Mouse (Mus musculus) limb, embryonic 14.5 days (tissue): ENCODE data around the gene Ascl3. TPM values are rescaled to one million over a fixed set of nuclear protein-coding genes. Genes with fewer than 3 reads are reported as not detected.

Experiments used
- ATAC-seq: fragments of 200-750 bp; cut with Nextera tagmentation; 2 replicates; pipeline ENCODE4 v1.8.0; 2017; ENCODE audit warnings: low read depth, moderate number of reproducible peaks, moderate TSS enrichment; ENCODE audit not compliant: low FRiP score
- DNase-seq: peaks from one replicate; pipeline ENCODE4 v3.0.0-alpha.2; 2015; ENCODE audit warnings: low spot score
- H3K27ac ChIP-seq: fragments of 300-500 bp; sonication (generic); replicated peaks from 2 replicates; pipeline ENCODE4 v1.5.1; 2014; ENCODE audit warnings: low read depth, mild to moderate bottlenecking, low read length, moderate library complexity, mixed read lengths
- H3K27me3 ChIP-seq: fragments of 300-500 bp; sonication (generic); 2 replicates; pipeline ENCODE4 v1.6.1; 2014; ENCODE audit warnings: low read length, mixed read lengths; ENCODE audit not compliant: control insufficient read depth, insufficient read depth
- H3K36me3 ChIP-seq: fragments of 300-500 bp; sonication (generic); 2 replicates; pipeline ENCODE4 v1.6.1; 2014; ENCODE audit warnings: mild to moderate bottlenecking, low read length, moderate library complexity, mixed read lengths; ENCODE audit not compliant: control insufficient read depth, insufficient read depth
- H3K4me1 ChIP-seq: fragments of 300-500 bp; sonication (generic); 2 replicates; pipeline ENCODE4 v1.6.1; 2014; ENCODE audit warnings: antibody characterized with exemption, low read length, mixed read lengths; ENCODE audit not compliant: control insufficient read depth, insufficient read depth
- H3K4me2 ChIP-seq: fragments of 300-500 bp; sonication (generic); replicated peaks from 2 replicates; pipeline ENCODE4 v1.6.1; 2014; ENCODE audit warnings: low read depth, mild to moderate bottlenecking, low read length, moderate library complexity; ENCODE audit not compliant: severe bottlenecking
- H3K4me3 ChIP-seq: fragments of 300-500 bp; sonication (generic); replicated peaks from 2 replicates; pipeline ENCODE4 v1.5.1; 2014; ENCODE audit warnings: low read length
- H3K9ac ChIP-seq: fragments of 300-500 bp; sonication (generic); 2 replicates; pipeline ENCODE4 v1.6.1; 2014; ENCODE audit warnings: mild to moderate bottlenecking, low read depth, low read length, moderate library complexity; ENCODE audit not compliant: severe bottlenecking
- H3K9me3 ChIP-seq: fragments of 300-500 bp; sonication (generic); 2 replicates; pipeline ENCODE4 v1.6.1; 2016; ENCODE audit warnings: low read length; ENCODE audit not compliant: control insufficient read depth
- POLR2A ChIP-seq: fragments of 200-500 bp; IDR thresholded peaks from 2 replicates; pipeline ENCODE4 v1.8.0; 2012; ENCODE audit warnings: inconsistent platforms, mild to moderate bottlenecking, moderate library complexity, borderline replicate concordance; ENCODE audit not compliant: insufficient read depth, insufficient read length; ENCODE audit errors: extremely low read depth
- WGBS: fragments of 180-500 bp; shearing (Covaris S2); extraction: QIAGEN DNeasy Blood & Tissue Kit; methylation state at CpG from one replicate; pipeline ENCODE4 v1.1.7; 2014; 5-methylcytosine and 5-hydroxymethylcytosine counted together
- polyA plus RNA-seq, 2 experiments: library from polyadenylated mRNA; depleted of rRNA in 1 of 2; stranded (reverse) in 1 of 2; unstranded in 1 of 2; fragments of >200 nt; fragmentation: Nextera tagmentation in 1 of 2; extraction: Ambion mirVana in 1 of 2; gene quantifications; 2 replicates each; pipeline versions ENCODE4 v1.2.1 to v1.2.3; 2012 to 2014

Ascl3 gene
- polyA plus RNA-seq, 2 experiments = not detected

DNA sequence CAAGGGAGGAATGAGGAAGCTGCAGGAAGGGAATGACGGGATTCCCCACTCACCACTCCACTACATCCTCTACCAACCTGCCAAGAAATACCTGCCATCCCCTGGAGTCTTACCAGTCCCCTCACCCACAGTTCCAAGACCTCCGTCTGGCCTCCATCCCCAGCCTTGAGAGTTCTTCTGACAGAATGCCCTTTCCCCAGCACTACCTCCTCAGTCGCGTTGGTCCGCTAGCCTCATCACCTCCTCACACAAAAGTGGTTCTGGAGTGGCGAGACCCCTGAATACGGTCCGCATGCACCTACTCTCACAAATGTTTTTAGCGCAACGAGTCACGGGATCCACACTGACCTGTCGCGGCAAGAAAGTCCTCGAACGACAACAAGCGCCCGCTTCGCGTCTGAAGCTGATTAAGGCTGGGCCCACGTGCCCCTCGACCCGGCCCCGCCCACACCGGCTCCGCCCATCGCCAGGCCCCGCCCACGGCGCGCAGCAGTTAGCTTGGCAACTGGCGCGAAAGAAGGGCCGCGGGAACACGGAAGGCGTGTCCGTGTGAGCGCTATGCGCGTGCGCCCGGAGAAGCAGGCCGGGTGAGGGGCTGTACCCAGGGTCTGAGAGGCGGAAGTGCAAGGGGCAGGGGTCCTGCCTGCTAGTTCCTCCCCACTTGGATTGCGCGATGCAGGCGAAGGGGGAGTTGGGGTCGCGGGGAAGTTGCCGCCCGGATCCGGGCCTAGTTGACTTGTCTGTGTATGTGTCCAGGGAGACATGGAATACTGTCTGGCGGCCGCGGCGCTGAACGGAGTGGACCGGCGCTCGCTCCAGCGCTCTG is 28.1 kb downstream of the Ascl3 start, which contains the start of the genes St5 and Akip1:
Gene St5 (minus strand): TSS at position 416 of the 826 bp plus-strand sequence.
Gene Akip1 (plus strand): TSS at position 501 of the 826 bp plus-strand sequence.
- Histone ChIP-seq H3K9me3 (no peaks in the 10 kb centered on the region), H3K4me1 (peaks cover 5% of the 10 kb centered on the region; the same call in 1 of the 2 replicates), H3K27ac (peak within 1 kb of the TSS; percentile 74), H3K9ac (peak within 1 kb of the TSS; percentile 65), H3K36me3 (no peaks in the 10 kb centered on the region), H3K27me3 (no peaks in the 10 kb centered on the region), H3K4me2 (peak within 1 kb of the TSS; percentile 69), H3K4me3 (peak within 1 kb of the TSS; percentile 62)
- peak; percentile 90 for DNase-seq
- ATAC-seq = peak; percentile 96
- under 1% methylated on average over 56 of the region's 61 CpGs for WGBS
- peak; percentile 83; the same call in 1 of the 2 replicates for TF ChIP-seq POLR2A

- H3K36me3 ChIP-seq = no peaks in the 10 kb centered on the region
- WGBS = 42% methylated on average over 4 of the region's 4 CpGs
- H3K4me3 ChIP-seq = peak overlapping the region; percentile 62
- no peak for DNase-seq
- peak overlapping the region; percentile 69 for H3K4me2 ChIP-seq
- TF ChIP-seq POLR2A = no peak
- H3K9ac ChIP-seq = no peak overlapping the region
- no peaks in the 10 kb centered on the region for H3K9me3 ChIP-seq
- no peak for ATAC-seq
- no peaks in the 10 kb centered on the region for H3K27me3 ChIP-seq
- 0 out of 2 replicates have a peak, but pooled peaks cover 5% of the 10 kb centered on the region for H3K4me1 ChIP-seq
- no peak overlapping the region for H3K27ac ChIP-seq
These were observed 28.8 kb downstream of the Ascl3 start for GRCm38 (mm10) chr7:109702721-109703120.

DNA sequence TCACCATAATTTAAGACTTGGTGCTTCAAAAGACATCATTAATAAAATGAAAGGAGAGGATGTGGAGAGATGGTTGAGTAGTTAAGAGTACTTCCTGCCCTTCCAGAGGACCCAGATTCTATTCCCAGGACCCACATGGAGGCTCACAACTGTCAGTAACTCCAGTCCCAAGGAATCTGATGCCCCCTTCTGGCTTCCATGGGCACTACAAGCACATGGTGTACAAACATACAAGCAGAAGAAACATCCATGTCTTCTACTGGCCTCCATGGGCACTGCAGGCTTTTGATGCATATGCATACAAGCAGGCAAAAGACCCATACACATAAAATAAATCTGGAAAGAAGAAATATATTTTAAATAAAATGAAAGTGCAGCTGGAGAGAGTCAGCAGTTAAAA is 31.3 kb downstream of the Ascl3 start:
- Histone ChIP-seq H3K4me1 (0 out of 2 replicates have a peak, but pooled peaks cover 5% of the 10 kb centered on the region), H3K27me3 (no peaks in the 10 kb centered on the region), H3K36me3 (no peaks in the 10 kb centered on the region), H3K4me2 (no peak overlapping the region), H3K9me3 (no peaks in the 10 kb centered on the region), H3K27ac (no peak overlapping the region), H3K9ac (no peak overlapping the region), H3K4me3 (no peak overlapping the region)
- TF ChIP-seq POLR2A = no peak
- ATAC-seq = no peak
- DNase-seq = no peak

DNA sequence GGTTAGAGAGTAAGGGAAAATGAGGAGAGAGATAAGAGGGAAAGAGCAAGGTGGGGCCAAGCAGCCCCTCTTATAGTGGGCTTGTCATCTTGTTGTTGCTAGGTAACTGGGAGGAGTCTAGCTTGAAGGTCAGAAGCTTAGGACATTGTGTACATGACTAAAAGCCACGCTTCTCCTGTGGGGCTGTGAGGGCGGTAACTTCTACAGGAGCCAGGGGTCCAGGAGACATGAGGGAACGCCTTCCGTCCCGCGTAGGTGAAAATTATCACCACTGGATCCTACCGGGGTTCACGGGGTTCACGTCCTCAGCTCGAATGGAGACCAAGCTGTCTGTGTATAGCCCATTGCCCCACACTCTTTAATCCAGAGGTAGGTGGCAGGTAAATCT is 36.2 kb downstream of the Ascl3 start:
- 95% methylated on average over 10 of the region's 10 CpGs for WGBS
- no peaks in the 10 kb centered on the region for H3K4me1 ChIP-seq
- ATAC-seq (no peak), DNase-seq (no peak)
- H3K27me3 ChIP-seq = no peaks in the 10 kb centered on the region
- no peaks in the 10 kb centered on the region for H3K9me3 ChIP-seq
- H3K27ac ChIP-seq = no peak overlapping the region
- H3K4me2 ChIP-seq = no peak overlapping the region
- TF ChIP-seq POLR2A = no peak
- no peak overlapping the region for H3K4me3 ChIP-seq
- H3K9ac ChIP-seq = no peak overlapping the region
- H3K36me3 ChIP-seq = no peaks in the 10 kb centered on the region

DNA sequence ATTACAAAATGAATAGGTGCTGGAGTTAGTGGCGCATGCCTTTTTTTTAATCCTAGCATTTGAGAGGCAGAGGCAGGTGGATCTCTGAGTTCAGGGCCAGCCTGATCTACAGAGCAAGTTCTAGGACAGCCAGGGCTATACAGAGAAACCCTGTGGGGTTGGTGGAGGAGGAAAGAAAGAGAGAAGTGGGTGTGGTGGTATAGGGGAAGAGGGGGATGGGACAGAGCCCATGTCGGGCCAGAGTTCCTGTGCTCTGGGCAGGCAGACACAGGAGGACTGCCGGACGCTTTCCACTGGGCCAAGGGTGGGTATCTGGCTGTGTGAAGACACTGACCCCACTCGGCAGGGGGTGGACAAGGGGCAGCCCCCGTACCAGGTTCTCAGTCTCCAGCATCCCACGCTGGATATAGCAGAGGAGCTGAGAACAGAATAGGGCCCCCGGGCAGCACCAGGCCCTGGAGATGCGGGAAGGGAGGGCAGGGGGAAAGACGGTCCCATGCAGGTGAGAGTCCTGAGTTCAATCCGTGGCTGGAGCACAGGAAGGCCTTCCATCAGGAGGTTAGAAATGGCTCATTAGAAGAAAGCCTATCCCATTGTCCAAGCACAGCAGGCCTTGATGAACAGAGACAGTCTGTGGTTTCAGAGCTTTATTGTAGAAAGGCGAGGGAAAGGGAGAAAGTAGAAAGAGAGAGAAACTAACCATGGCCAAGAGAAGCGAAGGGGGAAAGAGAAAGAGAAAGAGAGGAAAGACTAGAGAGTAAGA is 36.8 kb downstream of the Ascl3 start:
- DNase-seq = no peak
- Histone ChIP-seq H3K36me3 (no peaks in the 10 kb centered on the region), H3K27ac (no peak overlapping the region), H3K9me3 (no peaks in the 10 kb centered on the region), H3K27me3 (no peaks in the 10 kb centered on the region), H3K4me1 (no peaks in the 10 kb centered on the region), H3K4me2 (no peak overlapping the region), H3K4me3 (no peak overlapping the region), H3K9ac (no peak overlapping the region)
- WGBS = 80% methylated on average over 13 of the region's 13 CpGs
- TF ChIP-seq POLR2A = no peak
- no peak for ATAC-seq
